Mouse (Mus musculus) mature B cell (primary cell): ENCODE measurements around the gene Ralb.

Source experiments
- in situ Hi-C: fragments of 300-500 bp; cut with MboI; formaldehyde crosslinking; loops from 2 replicates; pipeline ENCODE4 v1.14.3; 2019

Ralb gene

DNA sequence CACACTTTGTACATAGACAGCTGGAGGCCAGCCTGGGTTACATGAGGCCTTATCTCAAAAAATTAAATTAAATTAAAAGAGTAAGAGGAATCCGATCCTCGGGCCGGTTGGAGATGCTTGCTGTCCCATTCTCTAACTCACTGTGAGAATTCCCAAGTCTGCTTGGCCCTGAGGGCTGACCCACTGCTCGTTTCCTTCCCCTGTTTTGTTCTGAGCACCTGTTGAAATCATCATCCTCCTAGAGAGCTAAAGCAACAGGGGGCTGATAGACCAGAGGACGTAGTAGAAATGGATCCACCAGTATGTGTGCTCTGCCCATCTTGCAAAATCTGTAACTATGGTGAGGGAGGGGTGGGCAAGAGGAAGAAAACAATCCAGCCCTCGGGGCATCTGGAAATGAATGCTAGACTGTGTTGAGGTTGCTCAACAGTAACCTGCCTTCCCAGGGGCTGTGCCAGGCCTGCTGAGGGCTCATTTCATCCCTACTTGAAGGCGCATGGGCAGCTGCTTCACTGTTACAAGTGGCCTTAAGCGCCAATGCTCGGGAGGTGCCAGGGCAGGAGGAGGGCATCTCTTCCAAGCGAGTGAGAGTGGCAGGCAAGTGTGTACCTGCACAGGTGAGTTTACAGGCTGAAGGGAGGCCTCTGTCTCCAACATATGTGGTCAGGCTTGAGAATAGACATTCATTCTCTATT is 53.8 kb downstream of the Ralb start:
- in situ Hi-C loops = no loop called here

DNA sequence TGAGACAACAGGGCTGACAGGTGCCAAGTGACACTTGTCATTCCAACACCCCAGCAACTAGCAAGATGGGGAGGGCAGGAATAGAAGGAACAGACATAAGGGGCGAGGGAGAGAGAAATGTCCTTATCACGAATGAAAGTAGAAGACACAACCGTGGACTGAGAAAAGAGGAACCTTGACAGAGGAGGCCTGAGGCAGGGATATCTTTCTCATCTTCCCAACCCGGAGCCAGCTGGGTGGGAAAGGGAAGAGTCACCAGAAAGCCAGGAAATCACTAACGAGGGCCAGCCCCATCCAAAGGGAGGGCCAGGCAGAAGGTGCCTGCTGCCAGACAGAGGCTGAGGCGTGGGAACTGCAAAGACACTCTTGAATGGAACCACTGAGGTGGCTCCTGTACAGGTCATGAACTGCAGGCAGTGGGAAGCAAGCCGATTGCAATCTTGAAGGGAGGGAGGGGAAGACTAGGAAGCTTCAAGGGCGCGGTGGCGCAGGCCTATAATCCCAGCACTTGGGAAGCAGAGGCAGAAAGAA is 57.8 kb downstream of the Ralb start:
- in situ Hi-C loops = no loop called here

GRCm38 (mm10) chr1:119443591-119444350 is 60.8 kb downstream of the Ralb start:
- in situ Hi-C loops = no loop called here

- in situ Hi-C loops = no loop called here
Measured at GRCm38 (mm10) chr1:119442901-119443300, 61.7 kb downstream of the Ralb start.

GRCm38 (mm10) chr1:119438105-119438637 is 66.4 kb downstream of the Ralb start:
- in situ Hi-C loops = no loop called here

DNA sequence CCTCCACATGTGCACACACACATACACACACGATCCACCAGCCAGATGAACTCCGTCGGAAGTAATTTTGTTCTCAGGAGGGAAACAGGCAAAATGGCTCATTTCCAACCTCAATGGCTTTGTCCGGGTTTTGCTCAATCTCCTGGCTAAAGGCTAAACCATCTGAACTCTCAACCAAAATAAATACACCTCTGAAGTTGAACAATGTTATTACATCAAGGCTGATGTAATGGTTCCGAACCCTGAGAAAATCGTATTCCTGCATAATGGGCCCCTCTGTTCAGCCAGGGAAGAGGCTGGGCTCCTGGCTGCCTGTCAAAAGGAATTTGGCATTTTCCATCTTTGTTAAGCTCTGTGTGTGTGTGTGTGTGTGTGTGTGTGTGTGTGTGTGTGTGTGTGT is 67.2 kb downstream of the Ralb start:
- in situ Hi-C loops = no loop called here

GRCm38 (mm10) chr1:119424141-119424860 is 80.3 kb downstream of the Ralb start:
- in situ Hi-C loops = no loop called here

- in situ Hi-C loops = no loop called here
Measured at GRCm38 (mm10) chr1:119423510-119423909, 81.1 kb downstream of the Ralb start.

GRCm38 (mm10) chr1:119422460-119423015 is 82.1 kb downstream of the Ralb start:
- in situ Hi-C loops = no loop called here

GRCm38 (mm10) chr1:119421576-119422421 is 82.8 kb downstream of the Ralb start, which contains the start of gene Inhbb:
TSS of gene Inhbb (minus strand) at chr1:119422248.
- in situ Hi-C loops = no loop called here

- in situ Hi-C loops = no loop called here
Measured at GRCm38 (mm10) chr1:119420984-119421575, 83.5 kb downstream of the Ralb start.
